Mouse (Mus musculus): Measurements from ENCODE around the gene Rbks. TPM values are rescaled to one million over a fixed set of nuclear protein-coding genes. Genes with fewer than 3 reads are reported as not detected.
"Not testable (repeated sequence)": the region's sequence is repeated elsewhere in the genome, so short reads cannot be mapped to it uniquely, and the experiment has no call there.

Rbks gene
- polyA plus RNA-seq, 1 experiment from 2014 or later: 3.5 TPM

GRCm38 (mm10) chr5:31642300-31642699, 55.1 kb downstream of the Rbks start:
- 0 out of 2 replicates have a peak, but pooled peaks cover 5% of the 10 kb centered on the region for H3K36me3 ChIP-seq (ENCODE audit: insufficient read depth)
- H3K27me3 ChIP-seq (ENCODE audit: insufficient read depth, low read length): no peaks in the 10 kb centered on the region
- ATAC-seq (ENCODE audit: insufficient read depth) (no peak), DNase-seq (no peak)
- H3K4me1 ChIP-seq (ENCODE audit: insufficient read depth): no peaks in the 10 kb centered on the region
- no peaks in the 10 kb centered on the region for H3K9me3 ChIP-seq (ENCODE audit: low read depth, low read length)
- 86% methylated on average over 3 of the region's 3 CpGs for WGBS
- H3K9ac ChIP-seq: no peak overlapping the region
- H3K27ac ChIP-seq (ENCODE audit: low read depth): no peak overlapping the region
- no peak overlapping the region for H3K4me3 ChIP-seq (ENCODE audit: low read depth, low read length)
- TF ChIP-seq CTCF (IDR thresholded peaks at IDR 0.05; ENCODE audit: low read depth): no peak
- no peak overlapping the region for H3K4me2 ChIP-seq

- Histone ChIP-seq H3K4me2 (no peak overlapping the region), H3K4me1 (ENCODE audit: insufficient read depth) (0 out of 2 replicates have a peak, but pooled peaks cover 6% of the 10 kb centered on the region), H3K4me3 (ENCODE audit: low read depth, low read length) (no peak overlapping the region), H3K9me3 (ENCODE audit: low read depth, low read length) (no peaks in the 10 kb centered on the region), H3K27me3 (ENCODE audit: insufficient read depth, low read length) (no peaks in the 10 kb centered on the region), H3K36me3 (ENCODE audit: insufficient read depth) (0 out of 2 replicates have a peak, but pooled peaks cover 5% of the 10 kb centered on the region), H3K9ac (no peak overlapping the region), H3K27ac (ENCODE audit: low read depth) (no peak overlapping the region)
- ATAC-seq (ENCODE audit: insufficient read depth): no peak
- WGBS: 93% methylated on average over 2 of the region's 2 CpGs
- no peak for DNase-seq
- no peak for TF ChIP-seq CTCF (IDR thresholded peaks at IDR 0.05; ENCODE audit: low read depth)
These were observed 56.9 kb downstream of the Rbks start for GRCm38 (mm10) chr5:31640542-31640941.

- Histone ChIP-seq H3K27ac (ENCODE audit: low read depth) (0 out of 2 replicates have a peak overlapping the region, but pooled peaks have one; percentile 4), H3K4me3 (ENCODE audit: low read depth, low read length) (no peak overlapping the region), H3K4me1 (ENCODE audit: insufficient read depth) (0 out of 2 replicates have a peak, but pooled peaks cover 6% of the 10 kb centered on the region), H3K9me3 (ENCODE audit: low read depth, low read length) (no peaks in the 10 kb centered on the region), H3K36me3 (ENCODE audit: insufficient read depth) (0 out of 2 replicates have a peak, but pooled peaks cover 2% of the 10 kb centered on the region), H3K9ac (no peak overlapping the region), H3K27me3 (ENCODE audit: insufficient read depth, low read length) (no peaks in the 10 kb centered on the region), H3K4me2 (no peak overlapping the region)
- 39% methylated on average over 9 of the region's 9 CpGs for WGBS
- DNase-seq: peak; percentile 24
- ATAC-seq (ENCODE audit: insufficient read depth): 0 out of 2 replicates have a peak, but pooled peaks have one; percentile 47
- no peak for TF ChIP-seq CTCF (IDR thresholded peaks at IDR 0.05; ENCODE audit: low read depth)
These were observed 60.7 kb downstream of the Rbks start for GRCm38 (mm10) chr5:31636636-31637253.

- no peak overlapping the region for H3K9ac ChIP-seq
- H3K4me2 ChIP-seq: no peak overlapping the region
- no peaks in the 10 kb centered on the region for H3K9me3 ChIP-seq (ENCODE audit: low read depth, low read length)
- no peak overlapping the region for H3K4me3 ChIP-seq (ENCODE audit: low read depth, low read length)
- 68% methylated on average over 5 of the region's 5 CpGs for whole genome bisulfite sequencing
- no peak overlapping the region for H3K27ac ChIP-seq (ENCODE audit: low read depth)
- DNase-seq (no peak), ATAC-seq (ENCODE audit: insufficient read depth) (no peak)
- no peak for TF ChIP-seq CTCF (IDR thresholded peaks at IDR 0.05; ENCODE audit: low read depth)
- H3K36me3 ChIP-seq (ENCODE audit: insufficient read depth): 0 out of 2 replicates have a peak, but pooled peaks cover 2% of the 10 kb centered on the region
- no peaks in the 10 kb centered on the region for H3K27me3 ChIP-seq (ENCODE audit: insufficient read depth, low read length)
- 0 out of 2 replicates have a peak, but pooled peaks cover 9% of the 10 kb centered on the region for H3K4me1 ChIP-seq (ENCODE audit: insufficient read depth)
These were observed 62.7 kb downstream of the Rbks start for GRCm38 (mm10) chr5:31634679-31635078.

- H3K27ac ChIP-seq (ENCODE audit: low read depth): no peak overlapping the region
- no peak for TF ChIP-seq CTCF (IDR thresholded peaks at IDR 0.05; ENCODE audit: low read depth)
- H3K4me3 ChIP-seq (ENCODE audit: low read depth, low read length): no peak overlapping the region
- H3K4me2 ChIP-seq: no peak overlapping the region
- no peak overlapping the region for H3K9ac ChIP-seq
- 0 out of 2 replicates have a peak, but pooled peaks cover 12% of the 10 kb centered on the region for H3K4me1 ChIP-seq (ENCODE audit: insufficient read depth)
- 0 out of 2 replicates have a peak, but pooled peaks cover 2% of the 10 kb centered on the region for H3K36me3 ChIP-seq (ENCODE audit: insufficient read depth)
- WGBS: 72% methylated on average over 4 of the region's 4 CpGs
- no peaks in the 10 kb centered on the region for H3K9me3 ChIP-seq (ENCODE audit: low read depth, low read length)
- H3K27me3 ChIP-seq (ENCODE audit: insufficient read depth, low read length): no peaks in the 10 kb centered on the region
- ATAC-seq (ENCODE audit: insufficient read depth): no peak
- no peak for DNase-seq
These were observed 63.3 kb downstream of the Rbks start for GRCm38 (mm10) chr5:31634161-31634560.

GRCm38 (mm10) chr5:31631169-31631568, 66.3 kb downstream of the Rbks start:
- ATAC-seq (ENCODE audit: insufficient read depth); H3K9me3 ChIP-seq (ENCODE audit: low read depth, low read length); H3K4me2 ChIP-seq; H3K27me3 ChIP-seq (ENCODE audit: insufficient read depth, low read length); H3K36me3 ChIP-seq (ENCODE audit: insufficient read depth); H3K9ac ChIP-seq; DNase-seq; H3K4me1 ChIP-seq (ENCODE audit: insufficient read depth); H3K4me3 ChIP-seq (ENCODE audit: low read depth, low read length): not testable (repeated sequence)
- 91% methylated on average over 4 of the region's 4 CpGs for WGBS
- H3K27ac ChIP-seq (ENCODE audit: low read depth): peak overlapping the region; percentile 78

GRCm38 (mm10) chr5:31630064-31630463, 67.4 kb downstream of the Rbks start:
- no peaks in the 10 kb centered on the region for H3K36me3 ChIP-seq (ENCODE audit: insufficient read depth)
- 23% methylated on average over 5 of the region's 5 CpGs for WGBS
- no peak overlapping the region for H3K4me2 ChIP-seq
- 0 out of 2 replicates have a peak, but pooled peaks cover 6% of the 10 kb centered on the region for H3K4me1 ChIP-seq (ENCODE audit: insufficient read depth)
- no peaks in the 10 kb centered on the region for H3K27me3 ChIP-seq (ENCODE audit: insufficient read depth, low read length)
- DNase-seq (peak; percentile 62), ATAC-seq (ENCODE audit: insufficient read depth) (peak; percentile 80)
- H3K4me3 ChIP-seq (ENCODE audit: low read depth, low read length): no peak overlapping the region
- no peak for TF ChIP-seq CTCF (IDR thresholded peaks at IDR 0.05; ENCODE audit: low read depth)
- H3K27ac ChIP-seq (ENCODE audit: low read depth): peak overlapping the region; percentile 78
- H3K9ac ChIP-seq: peak overlapping the region; percentile 18; the same call in 1 of the 2 replicates
- H3K9me3 ChIP-seq (ENCODE audit: low read depth, low read length): no peaks in the 10 kb centered on the region
